12 mouse cellular contexts compared by ENCODE assay signal in genomic region chr11:102771916-102772714, GRCm38 (mm10). TPM values are rescaled to one million over a fixed set of nuclear protein-coding genes. Genes with fewer than 3 reads are reported as not detected.
DNase-seq lines count a peak whose midpoint lies in the region; ATAC-seq and TF ChIP-seq lines count a peak whose summit lies in the region.
"Had no signal": no experiment of that assay in that cellular context is flagged by ENCODE, and none has a peak within 500 bp of the region (broad histone marks: within the 10 kb centered on the region; RNA-seq: fewer than 3 reads in every experiment).

No protein-coding gene starts in this region.

- H3K9ac ChIP-seq in kidney, postnatal 0 days (ENCODE audit: low read depth, low read length), result 0 out of 2 replicates have a peak overlapping the region, but pooled peaks have one; percentile 13
- no peak overlapping the region; the same call in 1 of the 2 replicates for H3K9ac ChIP-seq in embryonic facial prominence, embryonic 11.5 days (replicated peaks; ENCODE audit: low read length)
- peak overlapping the region; percentile 41; the same call in 1 of the 2 replicates for H3K9ac ChIP-seq in midbrain, embryonic 16.5 days (ENCODE audit: low read depth, low read length)
- H3K9ac ChIP-seq: forebrain, embryonic 13.5 days; liver, embryonic 13.5 days had no signal

- no peak for TF ChIP-seq CTCF in kidney, postnatal 0 days (IDR thresholded peaks at IDR 0.05; ENCODE audit: low read depth)

- H3K4me3 ChIP-seq in kidney, postnatal 0 days (replicated peaks; ENCODE audit: low read depth, low read length), result no peak overlapping the region
- H3K4me3 ChIP-seq in embryonic facial prominence, embryonic 11.5 days (ENCODE audit: low read depth, low read length), result no peak overlapping the region
- peak overlapping the region; percentile 5; the same call in 1 of the 2 replicates for H3K4me3 ChIP-seq in limb, embryonic 10.5 days
- no peak overlapping the region for H3K4me3 ChIP-seq in midbrain, embryonic 16.5 days (ENCODE audit: low read depth, low read length)
- H3K4me3 ChIP-seq: forebrain, embryonic 13.5 days; gastrocnemius, adult 2 months; liver, embryonic 13.5 days had no signal

- 37% methylated on average over 16 of the region's 16 CpGs for WGBS in kidney, postnatal 0 days
- WGBS in embryonic facial prominence, embryonic 11.5 days, result 12% methylated on average over 16 of the region's 16 CpGs
- WGBS in limb, embryonic 10.5 days, result 34% methylated on average over 16 of the region's 16 CpGs
- WGBS in midbrain, embryonic 16.5 days, result 26% methylated on average over 13 of the region's 16 CpGs

- no peak for ATAC-seq in kidney, postnatal 0 days (replicated peaks; ENCODE audit: low FRiP score, low read depth)
- no peak for ATAC-seq in embryonic facial prominence, embryonic 11.5 days (replicated peaks; ENCODE audit: insufficient number of reproducible peaks, low FRiP score, low TSS enrichment, low read depth)
- no peak for ATAC-seq in midbrain, embryonic 16.5 days
- ATAC-seq: forebrain, embryonic 13.5 days had no signal

- H3K27me3 ChIP-seq in kidney, postnatal 0 days (ENCODE audit: insufficient read depth, low read length), result no peaks in the 10 kb centered on the region
- H3K27me3 ChIP-seq in embryonic facial prominence, embryonic 11.5 days (ENCODE audit: control insufficient read depth, insufficient read depth, low read length), result no peaks in the 10 kb centered on the region
- H3K27me3 ChIP-seq in limb, embryonic 10.5 days (ENCODE audit: low read depth, poor library complexity, severe bottlenecking), result peaks cover 22% of the 10 kb centered on the region
- no peaks in the 10 kb centered on the region for H3K27me3 ChIP-seq in midbrain, embryonic 16.5 days (ENCODE audit: control insufficient read depth, insufficient read depth, low read depth, low read length)
- H3K27me3 ChIP-seq: forebrain, embryonic 13.5 days had no signal

- H3K27ac ChIP-seq in kidney, postnatal 0 days, result no peak overlapping the region
- H3K27ac ChIP-seq in embryonic facial prominence, embryonic 11.5 days (replicated peaks; ENCODE audit: low read depth, low read length), result no peak overlapping the region
- peak overlapping the region; percentile 94 for H3K27ac ChIP-seq in limb, embryonic 10.5 days
- H3K27ac ChIP-seq in midbrain, embryonic 16.5 days (ENCODE audit: low read length), result peak overlapping the region; percentile 33
- H3K27ac ChIP-seq: gastrocnemius, adult 2 months; liver, embryonic 13.5 days had no signal

- no peak for DNase-seq in kidney, postnatal 0 days (ENCODE audit: low spot score)
- DNase-seq in kidney, postnatal 36 days, result no peak
- DNase-seq in embryonic facial prominence, embryonic 11.5 days (ENCODE audit: low spot score), result no peak
- no peak for DNase-seq in limb, embryonic 10.5 days (ENCODE audit: low spot score)
- DNase-seq in lung, postnatal 25 days (ENCODE audit: low spot score), result no peak
- no peak for DNase-seq in urinary bladder, postnatal 36 days (ENCODE audit: low spot score in 2 of 2)
- DNase-seq: kidney, adult 11 months; liver, embryonic 13.5 days; lung, postnatal 10 days had no signal

- no peak overlapping the region for H3K4me2 ChIP-seq in kidney, postnatal 0 days (ENCODE audit: low read length)
- H3K4me2 ChIP-seq in embryonic facial prominence, embryonic 11.5 days (ENCODE audit: low read depth, low read length), result peak overlapping the region; percentile 13
- no peak overlapping the region for H3K4me2 ChIP-seq in midbrain, embryonic 16.5 days (ENCODE audit: low read length)
- H3K4me2 ChIP-seq: forebrain, embryonic 13.5 days; liver, embryonic 13.5 days had no signal

- 0 out of 2 replicates have a peak, but pooled peaks cover 5% of the 10 kb centered on the region for H3K4me1 ChIP-seq in kidney, postnatal 0 days (replicated peaks; ENCODE audit: insufficient read depth, low read length)
- H3K4me1 ChIP-seq in embryonic facial prominence, embryonic 11.5 days (ENCODE audit: control insufficient read depth, insufficient read depth, low read length), result peaks cover 24% of the 10 kb centered on the region
- H3K4me1 ChIP-seq in limb, embryonic 10.5 days, result peaks cover 70% of the 10 kb centered on the region
- H3K4me1 ChIP-seq in midbrain, embryonic 16.5 days (ENCODE audit: control insufficient read depth, insufficient read depth, low read length), result peaks cover 33% of the 10 kb centered on the region

- H3K9me3 ChIP-seq in kidney, postnatal 0 days (replicated peaks; ENCODE audit: low read length), result no peaks in the 10 kb centered on the region
- H3K9me3 ChIP-seq in embryonic facial prominence, embryonic 11.5 days (replicated peaks; ENCODE audit: control insufficient read depth, low read length), result no peaks in the 10 kb centered on the region
- H3K9me3 ChIP-seq in limb, embryonic 10.5 days (replicated peaks), result no peaks in the 10 kb centered on the region
- no peaks in the 10 kb centered on the region for H3K9me3 ChIP-seq in midbrain, embryonic 16.5 days (replicated peaks; ENCODE audit: control insufficient read depth, low read length, poor library complexity, severe bottlenecking)
- H3K9me3 ChIP-seq: forebrain, embryonic 13.5 days; liver, embryonic 13.5 days had no signal

- H3K36me3 ChIP-seq in kidney, postnatal 0 days (ENCODE audit: insufficient read depth, low read length), result no peaks in the 10 kb centered on the region
- no peaks in the 10 kb centered on the region for H3K36me3 ChIP-seq in embryonic facial prominence, embryonic 11.5 days (replicated peaks; ENCODE audit: control insufficient read depth, insufficient read depth, low read depth, low read length)
- H3K36me3 ChIP-seq in limb, embryonic 10.5 days, result peaks cover 17% of the 10 kb centered on the region
- H3K36me3 ChIP-seq in midbrain, embryonic 16.5 days (ENCODE audit: control insufficient read depth, insufficient read depth, low read length), result peaks cover 12% of the 10 kb centered on the region
- H3K36me3 ChIP-seq: liver, embryonic 13.5 days had no signal

RNA-seq across cellular contexts. Expression of gene Adam11, which starts 10.9 kb away (rescaled TPM):
- polyA plus RNA-seq in kidney, postnatal 0 days (2015; fragmentation: Nextera tagmentation; extraction: Ambion mirVana), result 5.9 and 7.7 TPM in 2 replicates
- polyA plus RNA-seq in embryonic facial prominence, embryonic 11.5 days (2014; fragmentation: Nextera tagmentation; extraction: Ambion mirVana), result 13.9 and 16.3 TPM in 2 replicates
- polyA plus RNA-seq in limb, embryonic 10.5 days (2016; fragmentation: Nextera tagmentation; extraction: Ambion mirVana), result 14.2 and 25.1 TPM in 2 replicates
- polyA plus RNA-seq in midbrain, embryonic 16.5 days (2015; fragmentation: Nextera tagmentation; extraction: Ambion mirVana), result 32.2 and 34.9 TPM in 2 replicates

RNA-seq across cellular contexts. Expression of gene Gjc1, which starts 47.4 kb away (rescaled TPM):
- 44.2 and 47.1 TPM in 2 replicates for polyA plus RNA-seq in kidney, postnatal 0 days (2015; fragmentation: Nextera tagmentation; extraction: Ambion mirVana)
- polyA plus RNA-seq in embryonic facial prominence, embryonic 11.5 days (2014; fragmentation: Nextera tagmentation; extraction: Ambion mirVana), result 90.5 and 97.0 TPM in 2 replicates
- 95.0 and 98.8 TPM in 2 replicates for polyA plus RNA-seq in limb, embryonic 10.5 days (2016; fragmentation: Nextera tagmentation; extraction: Ambion mirVana)
- 25.8 and 28.2 TPM in 2 replicates for polyA plus RNA-seq in midbrain, embryonic 16.5 days (2015; fragmentation: Nextera tagmentation; extraction: Ambion mirVana)

Comparison
In these comparisons a context has a peak if more than half of its experiments do, and no peak if none do; other contexts are left out.
1. H3K27ac ChIP-seq: peak in limb, embryonic 10.5 days (single experiment) and midbrain, embryonic 16.5 days (single experiment); none in kidney, postnatal 0 days (single experiment) and embryonic facial prominence, embryonic 11.5 days (single experiment).